Mouse (Mus musculus): ENCODE results near the gene Mrps35.

Mrps35 gene

DNA sequence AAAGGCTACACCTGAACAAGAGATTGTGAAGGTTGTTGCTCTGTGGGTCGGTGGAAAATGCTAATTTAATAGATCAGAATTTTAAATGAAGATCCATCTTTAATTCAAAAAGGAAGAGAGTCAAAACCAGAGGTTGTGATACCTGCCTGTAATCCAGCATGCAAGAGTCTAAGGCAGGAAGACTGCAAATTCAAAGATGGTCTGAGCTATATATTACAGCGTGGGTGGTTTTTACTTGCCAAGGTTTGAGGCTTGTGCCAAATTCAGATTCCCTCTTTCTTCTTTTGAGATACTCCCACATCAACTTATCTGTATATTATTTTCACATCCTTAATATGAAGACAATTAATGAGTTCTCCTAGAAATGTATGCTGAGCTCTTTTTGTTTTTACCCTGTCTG lies 14.2 kb upstream of the Mrps35 start:
- in situ Hi-C loops (cut with MboI, MseI) = no loop called here

GRCm38 (mm10) chr6:147029591-147029990 lies 13.0 kb upstream of the Mrps35 start:
- in situ Hi-C loops (cut with MboI, MseI) = no loop called here

DNA sequence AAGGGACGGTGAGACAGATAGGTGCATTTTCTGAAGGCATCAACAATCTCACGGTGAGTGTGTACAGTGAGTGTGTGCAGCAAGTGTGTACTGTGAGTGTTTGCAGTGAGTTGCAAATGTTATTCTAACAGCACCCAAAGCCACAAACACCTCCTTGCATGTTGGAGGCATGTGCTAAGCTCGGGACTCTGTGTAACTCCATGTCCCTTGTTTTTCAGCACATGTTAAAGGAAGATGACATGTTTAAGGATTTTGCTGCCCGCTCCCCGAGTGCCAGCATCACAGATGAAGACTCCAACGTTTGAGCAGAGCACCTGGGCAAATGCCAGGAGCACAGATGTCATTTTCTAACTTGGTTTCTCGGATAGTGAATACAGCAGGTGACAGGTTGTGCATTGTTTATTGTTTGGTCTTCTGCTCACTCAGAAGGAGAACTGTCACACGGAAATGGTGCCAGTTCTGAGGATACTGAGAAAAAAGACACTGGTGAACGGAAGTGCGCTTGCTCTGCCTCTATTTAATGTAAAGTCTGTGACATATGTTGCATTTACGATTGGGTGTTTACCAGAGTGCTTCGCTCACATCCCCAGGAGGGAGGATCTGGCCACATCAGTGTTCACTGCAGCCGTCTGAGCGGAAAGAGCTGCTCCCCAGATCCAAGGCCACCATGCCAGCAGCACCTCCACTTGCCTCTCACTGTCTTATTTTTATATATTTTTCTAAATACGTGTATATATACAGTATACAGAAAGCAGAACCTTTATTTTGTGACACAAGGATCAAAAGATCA lies 12.3 kb upstream of the Mrps35 start:
- in situ Hi-C loops (cut with MboI, MseI) = no loop called here

GRCm38 (mm10) chr6:147032303-147032925 lies 10.2 kb upstream of the Mrps35 start, which contains the start of gene Rep15:
Rep15 (plus strand) TSS chr6:147032584.
- in situ Hi-C loops (cut with MboI, MseI) = no loop called here

DNA sequence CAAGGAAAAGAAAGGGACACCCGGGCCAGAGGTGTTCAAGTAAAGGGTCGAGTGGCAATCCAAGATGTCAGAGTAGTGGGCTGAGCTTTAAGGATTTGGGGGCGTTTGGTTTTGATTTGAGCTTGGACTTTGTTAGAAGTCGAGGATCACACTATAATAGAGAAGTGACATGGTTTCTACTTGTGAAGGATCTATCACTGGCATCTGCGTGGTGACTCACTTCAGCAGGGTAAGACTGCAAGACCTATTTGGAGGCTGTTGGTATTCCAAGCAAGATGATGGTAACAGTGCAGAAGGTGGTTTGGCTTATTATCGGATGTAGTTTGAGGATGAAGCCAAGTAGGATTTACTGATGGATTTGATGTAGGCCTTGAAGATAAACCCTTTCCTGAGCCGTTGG lies 1.1 kb downstream of the Mrps35 start:
- in situ Hi-C loops (cut with MboI, MseI) = loop anchor here in 1 of 2 experiments (5.0 kb wide), 1 partner anchor 74 kb away; no protein-coding TSS in a partner anchor

DNA sequence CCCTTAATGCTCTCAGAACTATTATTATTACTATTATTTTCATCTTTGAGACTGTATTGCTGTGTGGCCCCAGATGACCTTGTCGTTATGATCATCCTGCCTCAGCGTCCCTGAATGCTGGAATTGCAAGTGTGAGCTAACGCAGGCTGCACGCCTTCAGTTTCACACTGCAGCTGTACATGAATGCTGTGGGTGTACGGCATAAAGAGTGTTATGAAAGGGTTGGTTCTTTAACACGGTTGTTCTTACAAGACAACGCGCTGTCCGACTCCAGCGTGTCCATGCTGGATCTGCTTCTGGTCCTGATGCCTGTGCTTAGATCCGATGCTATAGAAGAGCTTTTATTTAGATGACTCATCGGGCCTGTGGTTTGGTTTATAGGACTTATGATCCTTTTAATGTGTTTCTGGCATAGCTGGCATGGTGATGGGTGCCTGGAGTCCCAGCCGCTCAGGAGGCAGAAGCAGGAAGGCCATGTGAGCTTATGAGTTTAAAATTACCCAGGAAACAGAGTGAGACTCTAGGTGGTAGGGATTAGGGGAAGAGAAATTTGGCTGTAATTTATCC lies 6.8 kb downstream of the Mrps35 start:
- in situ Hi-C loops (cut with MboI, MseI) = no loop called here

DNA sequence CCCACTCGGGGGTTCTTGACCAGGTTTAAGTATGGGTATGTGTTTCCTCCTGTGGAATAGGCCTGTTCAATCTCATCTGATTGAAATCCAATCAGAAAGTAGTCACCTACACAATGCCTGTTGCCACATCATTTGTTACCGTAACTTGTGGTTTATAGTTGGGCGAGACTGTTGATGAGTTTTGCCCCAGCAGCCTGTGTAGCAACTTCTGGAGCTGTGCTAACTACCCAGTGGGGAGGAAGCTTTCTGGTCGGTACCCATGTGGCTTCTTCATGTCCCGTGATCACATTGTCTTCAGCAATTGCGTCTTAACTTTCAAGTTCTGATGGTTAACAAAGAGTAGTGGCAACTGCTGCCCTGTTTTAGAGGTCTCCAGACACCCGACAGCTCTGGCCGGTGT lies 9.1 kb downstream of the Mrps35 start:
- in situ Hi-C loops (cut with MboI, MseI) = loop anchor here in 1 of 2 experiments (25.0 kb wide), 1 partner anchor 1289 kb away; no protein-coding TSS in a partner anchor

- in situ Hi-C loops (cut with MboI, MseI) = loop anchor here in 1 of 2 experiments (25.0 kb wide), 1 partner anchor 1290 kb away; no protein-coding TSS in a partner anchor
These were observed 9.9 kb downstream of the Mrps35 start for GRCm38 (mm10) chr6:147052440-147052839.

DNA sequence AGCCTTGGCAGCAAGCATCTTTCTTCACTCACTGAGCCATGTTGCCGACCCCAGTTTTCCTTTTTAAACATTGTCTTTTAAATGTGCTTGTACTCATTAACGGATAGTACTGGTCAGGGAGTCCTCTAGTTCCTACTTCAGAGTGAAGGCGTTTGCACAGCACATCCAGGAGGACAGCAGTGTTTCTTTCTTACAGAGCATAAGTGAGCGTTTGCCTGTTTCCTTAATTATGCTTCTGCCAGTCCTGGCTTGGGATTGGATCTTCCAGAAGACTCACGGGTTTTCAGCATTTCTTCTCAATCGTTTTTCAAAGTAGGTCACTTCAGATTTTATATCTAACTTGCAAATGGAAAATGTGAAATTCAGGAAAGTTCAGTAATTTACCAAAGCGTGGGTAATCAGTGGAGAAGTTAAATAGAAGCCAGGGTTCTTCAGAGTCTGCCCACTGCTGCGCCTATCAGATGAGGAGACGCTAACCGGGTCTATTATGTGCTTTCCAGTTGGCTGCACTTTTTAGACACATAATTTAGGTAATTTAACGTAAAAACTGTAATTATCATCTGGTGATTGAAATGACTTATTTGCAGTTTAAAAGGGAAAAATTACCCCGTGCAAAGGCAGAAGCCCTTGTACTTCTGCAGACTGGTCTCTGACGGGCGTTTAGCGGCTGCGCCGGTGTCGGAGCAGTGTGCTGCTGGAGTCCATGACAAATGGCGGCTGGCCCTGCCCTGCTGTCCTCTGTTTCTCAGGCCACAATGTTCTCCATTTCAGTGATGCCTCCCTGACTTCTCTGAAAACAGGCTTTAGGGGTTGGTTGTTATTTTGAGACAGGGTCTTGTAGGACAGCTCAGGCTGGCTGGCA lies 11.5 kb downstream of the Mrps35 start:
- in situ Hi-C loops (cut with MboI, MseI) = loop anchor here in 1 of 2 experiments (25.0 kb wide), 1 partner anchor 1292 kb away; no protein-coding TSS in a partner anchor

GRCm38 (mm10) chr6:147055374-147055977 lies 12.9 kb downstream of the Mrps35 start:
- in situ Hi-C loops (cut with MboI, MseI) = loop anchor here in 1 of 2 experiments (25.0 kb wide), 1 partner anchor 1293 kb away; no protein-coding TSS in a partner anchor

GRCm38 (mm10) chr6:147059326-147059725 lies 16.8 kb downstream of the Mrps35 start:
- in situ Hi-C loops (cut with MboI, MseI) = loop anchor here in 1 of 2 experiments (25.0 kb wide), 1 partner anchor 1297 kb away; no protein-coding TSS in a partner anchor

DNA sequence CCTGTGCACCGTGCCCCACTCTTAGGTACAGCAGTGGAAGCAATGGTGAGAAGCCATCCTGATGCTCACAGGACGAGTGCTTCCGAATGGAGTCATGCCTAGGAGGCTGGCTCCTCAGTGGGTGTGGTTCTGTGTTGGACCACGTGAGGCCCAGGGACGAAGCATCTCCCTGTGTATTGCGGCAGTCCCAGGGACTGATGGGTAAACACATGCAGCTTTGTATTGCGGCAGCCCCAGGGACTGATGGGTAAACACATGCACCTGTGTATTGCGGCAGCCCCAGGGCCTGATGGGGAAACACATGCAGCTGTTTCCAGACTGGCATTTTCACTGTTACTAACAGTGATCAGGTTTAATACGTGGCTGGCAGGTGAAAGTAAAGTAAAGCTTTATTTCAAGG lies 19.1 kb downstream of the Mrps35 start:
- in situ Hi-C loops (cut with MboI, MseI) = loop anchor here in 1 of 2 experiments (10.0 to 25.0 kb wide), 2 partner anchors 863 to 1299 kb away; no protein-coding TSS in a partner anchor

GRCm38 (mm10) chr6:147062034-147062433 lies 19.5 kb downstream of the Mrps35 start:
- in situ Hi-C loops (cut with MboI, MseI) = loop anchor here in 1 of 2 experiments (10.0 to 25.0 kb wide), 2 partner anchors 863 to 1300 kb away; no protein-coding TSS in a partner anchor

- in situ Hi-C loops (cut with MboI, MseI) = loop anchor here in 1 of 2 experiments (10.0 to 25.0 kb wide), 2 partner anchors 862 to 1300 kb away; no protein-coding TSS in a partner anchor
These were observed 20.1 kb downstream of the Mrps35 start for GRCm38 (mm10) chr6:147062694-147063093.

DNA sequence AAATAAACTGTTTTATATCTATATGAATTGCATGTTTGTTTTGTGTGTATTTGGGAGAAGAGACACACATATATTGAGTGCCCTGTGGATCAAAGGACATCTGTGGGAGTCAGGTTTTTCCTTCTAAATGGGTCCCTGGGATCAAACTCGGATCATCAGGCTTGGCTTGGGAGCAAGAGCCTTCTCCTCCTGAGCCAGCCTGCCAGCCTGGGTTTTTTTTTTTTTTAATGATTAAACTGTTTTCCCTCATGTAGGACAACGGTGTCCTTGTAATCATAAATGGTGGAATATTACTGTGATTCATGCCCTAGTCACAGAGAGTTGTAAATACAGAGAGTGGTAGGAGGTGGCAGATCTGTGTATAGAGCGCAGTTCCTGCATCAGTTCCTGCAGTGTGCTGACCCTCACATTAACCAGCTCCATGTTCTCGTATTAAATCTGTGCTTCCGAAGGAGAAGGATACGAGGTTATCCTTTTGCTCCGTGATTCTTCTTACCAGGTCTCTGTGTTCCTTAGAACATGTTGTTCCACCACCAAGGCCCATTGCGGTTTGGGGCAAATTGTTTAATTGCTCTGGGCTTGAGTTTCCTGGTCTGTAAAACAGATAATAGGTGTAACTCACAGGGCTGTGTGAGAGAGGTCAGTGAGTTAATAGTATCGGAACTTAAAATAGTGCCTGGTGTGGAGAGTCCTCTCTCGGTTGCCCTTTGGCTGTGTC lies 21.8 kb downstream of the Mrps35 start:
- in situ Hi-C loops (cut with MboI, MseI) = loop anchor here in 1 of 2 experiments (10.0 to 25.0 kb wide), 2 partner anchors 860 to 1302 kb away; no protein-coding TSS in a partner anchor

DNA sequence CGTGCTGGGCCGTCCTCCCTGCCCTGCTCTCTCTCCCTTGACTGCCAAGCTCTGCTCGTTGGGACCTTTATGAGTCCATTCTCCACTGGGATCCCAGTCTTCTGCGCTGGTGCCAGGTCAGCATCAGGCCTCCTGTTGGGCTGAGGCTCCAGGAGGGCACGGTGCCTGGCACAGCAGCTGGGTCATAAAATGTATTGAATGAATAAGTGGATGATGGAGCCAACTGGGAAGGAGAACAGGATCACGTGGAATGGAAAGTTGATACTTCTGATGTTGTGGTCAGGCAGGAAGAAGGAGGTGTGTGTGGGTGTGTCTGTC lies 22.3 kb downstream of the Mrps35 start:
- in situ Hi-C loops (cut with MboI, MseI) = loop anchor here in 1 of 2 experiments (10.0 to 25.0 kb wide), 2 partner anchors 860 to 1303 kb away; no protein-coding TSS in a partner anchor

- in situ Hi-C loops (cut with MboI, MseI) = no loop called here
These were observed 33.3 kb downstream of the Mrps35 start for GRCm38 (mm10) chr6:147075808-147076387.

DNA sequence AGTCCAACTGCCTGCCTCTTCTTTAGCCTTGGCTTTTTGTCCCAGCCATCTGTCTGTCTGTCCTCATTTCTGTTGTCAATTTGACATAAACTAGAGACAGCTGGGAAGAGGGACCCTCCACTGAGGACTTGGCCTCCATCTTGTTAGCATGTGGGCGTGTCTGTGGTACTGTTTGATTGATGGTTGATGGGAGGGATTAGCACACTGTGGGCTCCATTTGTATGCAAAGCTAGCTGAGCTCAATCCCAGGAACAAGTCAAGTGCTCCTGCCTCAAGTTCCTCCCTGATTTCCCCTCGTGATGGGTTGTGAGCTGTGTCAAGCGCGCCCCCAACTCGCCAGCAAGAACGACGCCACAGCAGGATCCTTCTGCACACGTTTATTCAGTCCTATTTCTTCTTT lies 34.3 kb downstream of the Mrps35 start:
- in situ Hi-C loops (cut with MboI, MseI) = no loop called here

DNA sequence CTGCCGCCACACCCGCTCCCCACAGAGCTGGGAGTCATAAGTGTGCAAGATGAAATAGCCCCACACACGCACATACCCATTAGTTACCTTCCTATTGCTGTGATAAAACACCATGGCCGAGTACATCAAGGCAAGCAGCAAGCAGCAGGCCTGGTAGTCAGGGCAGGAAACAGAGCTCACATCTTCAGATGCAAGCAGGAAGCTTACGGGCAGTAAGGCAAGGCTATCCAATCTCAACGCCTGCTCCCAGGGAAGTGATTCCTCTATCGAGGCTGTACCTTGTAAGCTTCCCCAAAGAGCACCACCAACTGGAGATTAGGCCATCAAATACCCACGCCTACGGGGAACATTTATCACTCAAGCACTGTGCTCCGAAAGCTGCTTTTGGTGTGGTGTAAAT lies 37.4 kb downstream of the Mrps35 start:
- in situ Hi-C loops (cut with MboI, MseI) = no loop called here
